Mouse (Mus musculus) CH12.LX (cell line): ENCODE results near the gene C2cd3. TPM values are rescaled to one million over a fixed set of nuclear protein-coding genes. Genes with fewer than 3 reads are reported as not detected.

Experiments used
- DNase-seq: peaks from one replicate; pipeline ENCODE4 v3.0.0-alpha.2; 2013; ENCODE audit errors: extremely low read depth
- H3K27ac ChIP-seq: 2 replicates; pipeline ENCODE4 v1.5.1; 2012; ENCODE audit warnings: low read depth, mild to moderate bottlenecking, control low read depth, moderate library complexity; ENCODE audit not compliant: insufficient read depth
- H3K27me3 ChIP-seq: replicated peaks from 2 replicates; pipeline ENCODE3; 2012; ENCODE audit warnings: inconsistent platforms
- H3K36me3 ChIP-seq, 2 experiments: replicated peaks in 1 of 2; 2 replicates each; pipeline versions ENCODE3 to v1.6.1; 2012; ENCODE audit warnings: inconsistent platforms in 1 of 2, low read length in 1 of 2, mild to moderate bottlenecking in 1 of 2, mixed read lengths in 1 of 2, moderate library complexity in 1 of 2; ENCODE audit not compliant: control insufficient read depth in 1 of 2, insufficient read depth in 1 of 2
- H3K4me1 ChIP-seq, 2 experiments: 2 replicates each; pipeline ENCODE4 v1.6.1; 2012; ENCODE audit warnings: inconsistent platforms in 1 of 2, moderate library complexity in 1 of 2; ENCODE audit not compliant: insufficient read depth in 2 of 2, control insufficient read depth in 1 of 2
- H3K4me2 ChIP-seq: 2 replicates; pipeline ENCODE4 v1.6.1; 2012; ENCODE audit warnings: low read depth, mild to moderate bottlenecking, control low read depth; ENCODE audit not compliant: poor library complexity, insufficient read depth, severe bottlenecking
- H3K4me3 ChIP-seq, 3 experiments: fragments of 150-350 bp in 1 of 3; sonication (generic) in 1 of 3; replicated peaks in 1 of 3; 2 replicates each; pipeline versions ENCODE3 to v1.5.1; 2011 to 2012; ENCODE audit warnings: low read depth in 2 of 3, low read length in 2 of 3, mild to moderate bottlenecking in 2 of 3, moderate library complexity in 2 of 3, control low read depth in 1 of 3, improper control_type of control experiment in 1 of 3, inconsistent platforms in 1 of 3, mixed read lengths in 1 of 3; ENCODE audit not compliant: poor library complexity in 1 of 3
- H3K79me2 ChIP-seq: replicated peaks from 2 replicates; pipeline ENCODE4 v1.6.1; 2012; ENCODE audit warnings: mild to moderate bottlenecking, moderate library complexity; ENCODE audit not compliant: control insufficient read depth, poor library complexity, insufficient read depth, severe bottlenecking; ENCODE audit errors: extremely low read depth
- H3K9ac ChIP-seq: 2 replicates; pipeline ENCODE4 v1.6.1; 2012; ENCODE audit warnings: low read depth, mild to moderate bottlenecking, control low read depth, moderate library complexity; ENCODE audit not compliant: insufficient read depth
- H3K9me3 ChIP-seq: replicated peaks from 2 replicates; pipeline ENCODE3; 2012; ENCODE audit warnings: low read length, inconsistent platforms, mixed read lengths
- BHLHE40 ChIP-seq: IDR thresholded peaks from 2 replicates; pipeline ENCODE4 v1.6.1; 2011; ENCODE audit warnings: mild to moderate bottlenecking, low read depth, low read length, improper control_type of control experiment
- CHD1 ChIP-seq: IDR thresholded peaks from 2 replicates; pipeline ENCODE4 v1.6.1; 2012; ENCODE audit warnings: low read depth, low read length, improper control_type of control experiment, inconsistent platforms
- CHD2 ChIP-seq: IDR thresholded peaks from 2 replicates; pipeline ENCODE4 v1.6.1; 2011; ENCODE audit warnings: low read length, improper control_type of control experiment
- E2F4 ChIP-seq: IDR thresholded peaks from 2 replicates; pipeline ENCODE4 v1.6.1; 2011; ENCODE audit warnings: low read depth, low read length, improper control_type of control experiment; ENCODE audit not compliant: insufficient replicate concordance
- EP300 ChIP-seq: IDR thresholded peaks from 2 replicates; pipeline ENCODE4 v1.6.1; 2011; ENCODE audit warnings: low read length, improper control_type of control experiment
- ETS1 ChIP-seq: conservative IDR thresholded peaks from 2 replicates; pipeline ENCODE4 v1.6.1; 2012; ENCODE audit warnings: low read depth, mild to moderate bottlenecking, inconsistent platforms, low read length, improper control_type of control experiment, moderate library complexity
- GABPA ChIP-seq: IDR thresholded peaks from 2 replicates; pipeline ENCODE4 v1.6.1; 2012; ENCODE audit warnings: low read depth, low read length, improper control_type of control experiment, inconsistent platforms; ENCODE audit not compliant: insufficient replicate concordance
- IRF4 ChIP-seq: IDR thresholded peaks from 2 replicates; pipeline ENCODE4 v1.6.1; 2014; ENCODE audit warnings: low read depth, mild to moderate bottlenecking, inconsistent platforms, low read length, improper control_type of control experiment
- JUND ChIP-seq: conservative IDR thresholded peaks from 2 replicates; pipeline ENCODE4 v1.6.1; 2011; ENCODE audit warnings: low read depth, low read length, improper control_type of control experiment
- KAT2A ChIP-seq: IDR thresholded peaks from 2 replicates; pipeline ENCODE4 v1.6.1; 2012; ENCODE audit warnings: low read length, improper control_type of control experiment, inconsistent platforms; ENCODE audit not compliant: insufficient replicate concordance
- MAX ChIP-seq: IDR thresholded peaks from 2 replicates; pipeline ENCODE4 v1.6.1; 2011; ENCODE audit warnings: low read length, improper control_type of control experiment
- MEF2A ChIP-seq: IDR thresholded peaks from 2 replicates; pipeline ENCODE4 v1.6.1; 2014; ENCODE audit warnings: low read depth, mild to moderate bottlenecking, inconsistent platforms, low read length, improper control_type of control experiment, borderline replicate concordance
- MXI1 ChIP-seq: IDR thresholded peaks from 2 replicates; pipeline ENCODE4 v1.6.1; 2011; ENCODE audit warnings: mild to moderate bottlenecking, low read depth, low read length, improper control_type of control experiment
- NELFE ChIP-seq: IDR thresholded peaks from 2 replicates; pipeline ENCODE4 v1.6.1; 2011; ENCODE audit warnings: low read depth, low read length, improper control_type of control experiment
- PAX5 ChIP-seq: IDR thresholded peaks from 2 replicates; pipeline ENCODE4 v1.6.1; 2012; ENCODE audit warnings: low read length, inconsistent platforms, mixed read lengths
- POLR2A ChIP-seq: IDR thresholded peaks from 2 replicates; pipeline ENCODE4 v1.6.1; 2011; ENCODE audit warnings: low read depth, mild to moderate bottlenecking, improper control_type of control experiment, low read length
- POLR2AphosphoS2 ChIP-seq: IDR thresholded peaks from 2 replicates; pipeline ENCODE4 v1.6.1; 2011; ENCODE audit warnings: low read depth, low read length, improper control_type of control experiment
- RAD21 ChIP-seq: IDR thresholded peaks from 2 replicates; pipeline ENCODE4 v1.6.1; 2011; ENCODE audit warnings: low read depth, mild to moderate bottlenecking, low read length, improper control_type of control experiment, moderate library complexity
- RCOR1 ChIP-seq: conservative IDR thresholded peaks from 2 replicates; pipeline ENCODE4 v1.6.1; 2012; ENCODE audit warnings: low read depth, mild to moderate bottlenecking, inconsistent platforms, low read length, improper control_type of control experiment
- SIN3A ChIP-seq: IDR thresholded peaks from 2 replicates; pipeline ENCODE4 v1.6.1; 2012; ENCODE audit warnings: low read length, improper control_type of control experiment, inconsistent platforms
- TBP ChIP-seq: conservative IDR thresholded peaks from 2 replicates; pipeline ENCODE4 v1.6.1; 2011; ENCODE audit warnings: low read depth, low read length, improper control_type of control experiment
- TCF12 ChIP-seq: IDR thresholded peaks from 2 replicates; pipeline ENCODE4 v1.6.1; 2014; ENCODE audit warnings: low read depth, mild to moderate bottlenecking, inconsistent platforms, low read length, improper control_type of control experiment
- USF1 ChIP-seq: IDR thresholded peaks from 2 replicates; pipeline ENCODE4 v1.6.1; 2014; ENCODE audit warnings: low read depth, mild to moderate bottlenecking, inconsistent platforms, low read length, improper control_type of control experiment
- ZKSCAN1 ChIP-seq: IDR thresholded peaks from 2 replicates; pipeline ENCODE4 v1.6.1; 2012; ENCODE audit warnings: low read depth, inconsistent platforms, low read length, improper control_type of control experiment, borderline replicate concordance
- ZNF384 ChIP-seq: IDR thresholded peaks from 2 replicates; pipeline ENCODE4 v1.6.1; 2012; ENCODE audit warnings: low read depth, low read length, improper control_type of control experiment, inconsistent platforms
- dilution Hi-C: fragments of 300-500 bp; cut with MboI; formaldehyde crosslinking; loops from 2 replicates; pipeline ENCODE4 v1.14.3; 2020; ENCODE audit warnings: low sequenced_read_pairs; ENCODE audit not compliant: extremely low pct_unique_long_range_greater_than_20kb, extremely low pct_ligation_motif_present
- in situ Hi-C: fragments of 300-500 bp; cut with MboI; formaldehyde crosslinking; loops from 3 replicates; pipeline ENCODE4 v1.14.3; 2019; ENCODE audit warnings: low sequenced_read_pairs, low pct_ligation_motif_present, low pct_unique_long_range_greater_than_20kb, mixed read lengths
- polyA plus RNA-seq: library from polyadenylated mRNA; unstranded; fragments of >175 nt; gene quantifications from 2 replicates; pipeline ENCODE4 v1.2.1, GENCODE M21; 2012; ENCODE audit warnings: low read depth; ENCODE audit not compliant: insufficient read length
- total RNA-seq, 2 experiments: library from RNA; depleted of rRNA; stranded (reverse); fragments of 300-350 nt in 1 of 2; fragments of >200 nt in 1 of 2; gene quantifications; 2 replicates each; pipeline ENCODE4 v1.2.3; 2012 to 2014

The C2cd3 gene
- total and polyA plus RNA-seq, 3 experiments: 11.7 to 25.0 (median 16.7) TPM

DNA sequence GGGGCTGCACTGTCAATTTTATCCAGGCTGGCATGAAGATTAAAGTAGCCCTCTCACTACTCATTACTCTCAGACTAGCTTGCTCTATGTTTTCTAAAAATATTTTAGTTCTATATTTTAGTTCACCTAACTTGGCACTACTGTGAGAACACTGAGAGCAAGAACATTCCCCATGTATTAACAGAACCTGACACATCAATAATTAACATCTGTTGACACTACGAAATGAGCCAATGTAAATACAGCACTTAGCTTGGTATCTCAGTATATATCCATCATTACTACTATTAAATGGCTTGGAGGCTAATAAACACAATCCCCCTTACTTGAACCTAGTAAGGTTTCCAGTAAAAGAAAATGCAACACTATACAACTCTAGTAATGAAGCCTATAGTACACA is 15.3 kb upstream of the C2cd3 start:
- H3K36me3 ChIP-seq: peaks cover 0 to 17% of the 10 kb centered on the region in 2 experiments
- dilution Hi-C loops (no loop called here), in situ Hi-C loops (no loop called here)

GRCm38 (mm10) chr7:100357856-100358255 is 14.2 kb upstream of the C2cd3 start:
- H3K4me2 ChIP-seq: no peak overlapping the region
- H3K9me3 ChIP-seq: no peaks in the 10 kb centered on the region
- H3K4me3 ChIP-seq: no peak overlapping the region
- H3K9ac ChIP-seq: no peak overlapping the region
- in situ Hi-C loops (no loop called here), dilution Hi-C loops (no loop called here)
- DNase-seq: no peak
- H3K36me3 ChIP-seq: peaks cover 0 to 17% of the 10 kb centered on the region in 2 experiments
- no peak for TF ChIP-seq ETS1
- no peak for TF ChIP-seq RCOR1
- TF ChIP-seq PAX5: no peak
- TF ChIP-seq BHLHE40: no peak
- no peak for TF ChIP-seq RAD21
- no peak for TF ChIP-seq TBP
- no peak for TF ChIP-seq POLR2AphosphoS2
- TF ChIP-seq E2F4: no peak
- no peak for TF ChIP-seq POLR2A
- TF ChIP-seq ZNF384: no peak
- no peak for TF ChIP-seq USF1
- TF ChIP-seq JUND: no peak
- TF ChIP-seq EP300: no peak
- TF ChIP-seq SIN3A: no peak
- no peak for TF ChIP-seq KAT2A
- no peaks in the 10 kb centered on the region for H3K4me1 ChIP-seq
- no peaks in the 10 kb centered on the region for H3K27me3 ChIP-seq
- H3K27ac ChIP-seq: no peak overlapping the region
- no peaks in the 10 kb centered on the region for H3K79me2 ChIP-seq

More for the DNA sequence above, 15.3 kb upstream of the C2cd3 start:
- Histone ChIP-seq H3K4me3 (no peak overlapping the region), H3K4me2 (no peak overlapping the region), H3K9ac (no peak overlapping the region), H3K9me3 (no peaks in the 10 kb centered on the region), H3K27me3 (no peaks in the 10 kb centered on the region), H3K79me2 (no peaks in the 10 kb centered on the region), H3K27ac (no peak overlapping the region), H3K4me1 (no peaks in the 10 kb centered on the region)
- no peak for TF ChIP-seq POLR2A
- no peak for TF ChIP-seq IRF4
- no peak for TF ChIP-seq CHD2
- no peak for DNase-seq

GRCm38 (mm10) chr7:100363162-100363561 is 8.9 kb upstream of the C2cd3 start:
- TF ChIP-seq NELFE (no peak), MEF2A (no peak), GABPA (no peak), ZKSCAN1 (no peak), ZNF384 (no peak), MAX (no peak), TCF12 (no peak), POLR2A (no peak), CHD1 (no peak), MXI1 (no peak), IRF4 (no peak)
- Histone ChIP-seq H3K4me1 (peaks cover 3 to 15% of the 10 kb centered on the region in 2 experiments), H3K9ac (no peak overlapping the region), H3K79me2 (no peaks in the 10 kb centered on the region; the same call in 1 of the 2 replicates), H3K4me2 (no peak overlapping the region), H3K9me3 (no peaks in the 10 kb centered on the region), H3K4me3 (no peak overlapping the region), H3K36me3 (peaks cover 0 to 8% of the 10 kb centered on the region in 2 experiments), H3K27ac (no peak overlapping the region), H3K27me3 (no peaks in the 10 kb centered on the region)
- dilution Hi-C loops: no loop called here
- in situ Hi-C loops: no loop called here
- no peak for DNase-seq
